Mouse (Mus musculus): ENCODE data around the gene Zfp653.

DNA sequence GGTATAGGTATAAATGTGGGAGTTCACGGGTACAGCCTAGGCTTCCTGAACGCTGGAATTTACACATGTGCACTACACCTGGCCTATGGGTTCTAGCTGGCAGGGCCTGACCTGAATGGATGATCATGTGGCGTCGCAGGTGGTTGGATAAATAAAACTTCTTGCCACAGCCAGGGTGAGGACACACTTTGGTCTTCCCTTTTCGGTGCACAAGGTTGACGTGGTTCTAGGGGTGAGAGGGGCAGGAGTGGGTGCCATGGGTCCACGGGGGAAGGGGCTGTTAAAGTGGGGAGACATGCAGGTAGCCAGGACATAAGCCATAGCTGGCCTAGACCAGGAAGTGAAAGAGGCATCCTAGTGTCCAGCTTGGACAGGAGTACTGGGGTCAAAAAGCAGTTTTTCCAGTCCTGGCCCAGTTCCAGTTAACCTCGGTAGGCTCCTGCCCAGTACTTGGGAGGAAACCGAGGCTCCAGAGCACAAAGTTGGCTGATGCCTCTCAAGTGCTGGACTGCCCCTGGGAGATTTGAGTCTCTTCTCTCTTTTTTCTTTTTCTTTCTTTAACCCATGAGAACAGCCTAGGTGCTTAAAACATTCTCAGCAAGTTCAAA lies 14.8 kb downstream of the Zfp653 start:
- TF ChIP-seq POLR2A (IDR thresholded peaks at IDR 0.05; ENCODE audit: control insufficient read depth, extremely low read depth, insufficient read depth, low read length, poor library complexity) (no peak), CTCF (IDR thresholded peaks at IDR 0.05; ENCODE audit: borderline replicate concordance, control insufficient read depth, extremely low read depth, insufficient read depth, low read length, poor library complexity) (no peak)

Data from thymus, adult 2 months (tissue).